Mouse (Mus musculus): ENCODE data around the gene Sart3.

Sart3 gene

DNA sequence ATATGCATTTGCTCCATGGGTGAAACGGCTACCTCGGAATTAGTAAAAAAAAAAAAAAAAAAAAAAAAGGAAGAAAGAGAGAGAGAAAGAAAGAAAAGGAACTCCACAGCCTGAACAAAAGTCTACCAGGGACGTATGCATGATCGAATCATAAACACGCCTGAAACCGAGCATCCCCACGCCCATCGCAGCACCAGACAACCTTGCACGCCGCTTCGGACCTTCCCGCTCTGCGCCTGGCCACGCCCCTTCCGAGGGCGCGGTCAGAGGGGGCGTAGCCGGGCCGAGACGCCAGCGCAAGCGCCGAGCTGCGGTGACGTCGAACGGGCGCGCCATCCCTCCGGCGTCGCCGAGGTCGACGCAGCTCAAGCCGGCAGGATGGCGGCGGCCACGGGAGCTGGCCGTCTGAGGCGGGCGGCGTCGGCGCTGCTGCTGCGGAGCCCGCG is at the start of gene Sart3, which contains the start of gene Iscu:
Gene Sart3 (minus strand): TSS at position 61 of the 446 bp plus-strand sequence.
Gene Iscu (plus strand): TSS at position 299 of the 446 bp plus-strand sequence.
- DNase-seq (ENCODE audit: low read depth) = peak; percentile 97

DNA sequence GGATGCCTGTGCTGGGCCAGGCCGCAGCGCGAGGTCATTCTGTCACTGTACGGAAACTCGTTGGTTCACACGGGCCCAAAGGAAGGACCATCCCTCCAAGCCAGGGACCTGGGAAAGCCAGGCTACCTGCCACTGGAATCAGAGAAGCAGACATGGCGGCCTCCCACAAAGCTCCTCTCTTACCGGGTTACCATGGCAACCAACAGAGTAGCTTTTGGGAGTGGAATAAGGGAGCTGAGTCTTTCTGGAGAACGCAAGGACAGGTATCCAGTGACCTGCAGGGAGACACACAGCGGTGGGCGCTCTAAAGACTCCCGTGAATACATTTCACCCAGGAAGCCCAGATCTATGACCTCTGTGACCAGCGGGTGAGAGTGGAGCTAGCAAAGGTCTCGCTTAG is 46.3 kb upstream of the Sart3 start:
- no peak for DNase-seq (ENCODE audit: low read depth)

DNA sequence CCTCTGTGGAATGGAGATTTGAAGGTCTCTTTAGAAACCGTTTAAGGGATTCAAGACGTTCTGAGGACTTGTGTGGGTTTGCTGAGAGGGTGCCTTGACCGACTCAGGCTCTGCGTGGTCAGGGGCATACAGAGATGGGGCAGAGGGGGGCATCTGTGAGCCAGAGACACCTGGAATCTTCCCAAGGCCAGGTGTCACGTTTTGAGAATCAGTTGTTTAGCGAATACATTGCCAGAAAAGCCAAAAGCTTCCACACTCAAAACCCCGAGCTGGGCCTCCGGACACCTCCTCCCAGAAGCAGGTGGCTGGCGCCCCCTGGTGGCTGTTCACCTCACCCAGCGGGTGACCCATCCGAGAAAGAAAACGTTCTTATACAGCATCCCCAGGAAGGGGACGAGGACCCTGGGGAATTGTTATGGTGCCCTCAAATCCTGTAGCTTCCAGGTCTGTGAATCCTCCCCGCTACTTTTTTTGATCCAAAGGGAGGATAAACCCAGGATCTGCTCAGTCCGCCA is 43.4 kb upstream of the Sart3 start:
- DNase-seq (ENCODE audit: low read depth) = peak; percentile 89

DNA sequence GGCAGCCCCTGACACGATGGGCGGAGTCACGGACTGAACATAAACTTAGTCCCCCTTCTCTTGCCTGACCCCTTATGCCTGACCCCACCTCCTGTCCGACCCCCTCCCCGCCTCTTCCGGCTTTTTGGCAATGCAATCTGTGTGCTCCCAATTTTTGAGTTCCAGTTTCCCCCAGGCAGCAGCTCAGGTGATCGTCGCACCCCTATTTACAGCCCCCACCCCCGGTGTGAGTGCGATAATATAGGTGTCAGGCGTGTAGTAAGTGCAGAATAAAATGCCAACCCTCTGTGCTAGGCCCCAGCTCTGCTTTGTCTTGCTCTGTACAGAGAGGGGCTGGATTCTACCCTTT is 42.7 kb upstream of the Sart3 start:
- no peak for DNase-seq (ENCODE audit: low read depth)

DNA sequence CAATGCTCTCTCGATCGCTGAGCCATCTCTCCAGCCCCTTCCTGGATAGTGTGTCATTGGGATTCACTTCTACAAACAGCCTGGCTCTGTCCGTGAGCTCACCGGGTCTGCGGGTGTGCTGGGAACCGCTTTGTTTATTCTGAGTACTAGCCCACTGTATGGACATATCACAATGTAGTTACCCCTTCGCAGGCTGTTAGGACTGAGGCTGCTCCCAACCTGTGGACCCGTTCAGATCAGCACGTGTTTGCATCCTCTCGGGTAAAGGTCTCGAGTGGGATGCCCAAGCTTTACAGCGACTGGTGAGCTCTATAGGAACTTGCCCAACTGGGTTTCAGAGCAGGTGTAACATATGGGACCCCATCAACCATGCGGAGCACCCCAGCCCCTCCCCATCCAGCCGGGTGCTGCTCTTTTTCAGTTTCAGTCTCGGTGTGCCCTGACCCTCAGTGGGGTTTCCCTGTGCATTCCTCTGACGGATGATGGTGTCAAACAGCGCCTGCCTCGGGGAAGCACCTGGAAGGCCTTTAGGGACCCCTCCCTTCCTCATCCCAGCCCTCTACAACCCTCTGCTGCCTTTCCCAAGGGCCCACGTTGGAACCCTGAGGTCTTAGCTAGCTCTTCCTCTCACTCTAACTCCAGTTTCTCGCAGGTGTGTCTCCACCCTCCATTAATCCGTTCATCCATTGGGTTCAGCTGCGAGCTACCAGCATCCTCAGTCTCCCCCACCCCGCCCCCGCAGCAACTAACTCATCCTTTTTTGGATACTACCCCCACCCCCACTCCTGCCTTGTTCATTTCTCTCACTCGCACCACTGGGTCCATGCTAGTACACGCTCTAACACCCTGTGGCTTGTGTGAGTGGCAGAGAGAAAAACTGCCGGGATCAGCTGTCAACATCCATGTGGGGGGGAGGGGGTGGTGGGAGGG is 42.1 kb upstream of the Sart3 start:
- DNase-seq (ENCODE audit: low read depth) = peak; percentile 40

DNA sequence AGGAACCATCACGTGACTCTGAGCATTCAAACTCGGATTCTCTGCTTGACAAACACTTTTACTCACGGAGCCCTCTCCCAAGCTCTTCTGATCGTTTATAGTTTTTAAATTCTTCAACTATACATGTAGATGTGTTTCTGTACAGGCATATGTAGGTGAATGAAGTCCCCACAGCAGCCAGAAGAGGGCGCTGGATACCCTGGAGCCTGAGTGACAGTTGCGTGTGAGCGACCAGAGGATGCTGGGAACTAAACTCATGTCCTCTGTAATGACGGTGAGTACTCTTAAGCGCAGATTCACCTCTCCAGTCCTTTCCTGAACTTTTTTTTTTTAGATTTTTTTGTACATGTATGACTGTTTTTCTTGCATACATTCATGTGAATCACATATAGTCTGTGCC is 41.3 kb upstream of the Sart3 start:
- peak; percentile 68 for DNase-seq (ENCODE audit: low read depth)

DNA sequence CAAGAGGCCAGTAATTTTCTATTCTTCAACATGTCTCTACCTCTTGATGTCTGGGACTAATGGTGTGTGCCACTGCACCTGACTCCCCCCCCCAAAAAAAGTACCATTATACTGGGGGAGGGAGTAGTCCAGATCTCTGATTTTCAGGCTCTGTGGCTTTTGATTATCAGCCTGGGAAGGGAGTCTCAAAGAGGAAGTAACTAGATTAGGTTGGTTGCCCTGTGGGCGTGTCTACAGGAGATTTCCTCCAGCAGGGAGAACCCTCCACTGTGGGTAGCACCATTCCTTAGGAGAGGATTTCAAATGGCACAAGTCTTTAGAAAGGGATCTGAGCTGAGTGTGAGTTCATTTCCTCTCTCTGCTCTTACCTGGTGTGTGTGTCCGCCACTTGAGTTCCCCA is 40.3 kb upstream of the Sart3 start:
- peak; percentile 16 for DNase-seq (ENCODE audit: low read depth)

DNA sequence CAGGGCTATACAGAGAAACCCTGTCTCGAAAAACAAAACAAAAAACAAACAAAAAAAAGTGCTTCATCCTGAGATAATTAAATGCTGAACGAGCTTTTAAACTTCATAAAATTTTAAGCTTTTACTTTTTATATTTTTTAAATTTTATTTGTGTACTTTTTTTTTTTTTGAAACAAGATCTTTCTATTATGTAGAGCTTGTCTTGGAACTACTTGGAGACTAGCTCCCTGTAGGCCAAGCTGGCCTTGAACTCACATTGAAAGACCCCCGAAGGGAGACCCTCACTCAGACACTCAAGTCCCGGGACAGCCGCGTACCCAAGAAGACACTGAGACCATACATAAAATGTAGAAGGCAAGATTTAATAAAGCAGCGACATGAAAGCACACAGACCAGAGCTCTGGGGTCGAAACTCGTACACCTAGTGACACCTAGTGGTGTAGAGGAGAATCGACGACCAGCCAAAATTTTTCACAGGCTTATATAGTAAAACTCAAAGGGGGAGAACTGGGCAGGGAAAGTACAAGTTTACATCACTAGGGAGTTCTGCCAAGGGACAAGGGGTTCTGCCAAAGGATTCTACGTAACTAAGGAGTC is 39.6 kb upstream of the Sart3 start:
- DNase-seq (ENCODE audit: low read depth) = peak; percentile 53

DNA sequence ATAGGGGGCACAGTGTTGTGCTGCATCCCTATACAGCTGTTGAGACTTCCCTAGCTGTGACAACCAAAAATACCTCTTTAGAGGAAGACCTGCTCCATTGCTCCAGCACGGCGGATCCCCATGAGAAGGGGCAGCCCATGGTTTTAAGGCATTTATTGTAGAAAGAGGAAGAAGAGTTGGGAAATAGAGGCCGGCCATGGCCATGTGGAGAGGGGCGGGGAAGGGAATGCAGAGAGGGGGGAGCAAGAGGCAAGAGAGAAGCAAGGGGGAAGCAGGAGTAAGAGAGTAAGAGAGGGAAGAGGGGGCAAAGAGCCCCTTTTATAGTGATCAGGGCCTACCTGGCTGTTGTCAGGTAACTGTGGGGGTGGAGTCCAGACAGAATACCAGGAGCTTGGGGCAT is 37.8 kb upstream of the Sart3 start:
- DNase-seq (ENCODE audit: low read depth) = no peak

DNA sequence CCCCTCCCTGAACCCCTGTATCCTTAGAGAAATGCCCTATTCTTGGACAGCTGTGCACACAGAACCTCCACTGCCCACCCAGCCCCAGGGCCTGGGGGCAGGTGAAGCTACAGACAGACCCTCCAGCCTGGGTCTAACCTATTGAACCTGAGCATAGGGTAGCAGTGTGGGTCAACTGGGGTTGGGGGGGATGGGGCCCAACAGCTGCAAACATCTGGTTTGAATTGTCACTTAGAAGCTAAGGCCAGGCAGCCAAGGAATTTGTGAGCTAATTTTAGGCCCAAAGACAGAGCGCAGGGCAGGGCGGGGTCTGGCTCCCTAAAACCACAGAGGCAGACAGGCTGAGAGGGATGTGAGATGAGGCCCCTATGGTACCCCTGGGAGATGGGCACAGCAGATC is 35.9 kb upstream of the Sart3 start:
- DNase-seq (ENCODE audit: low read depth) = no peak

DNA sequence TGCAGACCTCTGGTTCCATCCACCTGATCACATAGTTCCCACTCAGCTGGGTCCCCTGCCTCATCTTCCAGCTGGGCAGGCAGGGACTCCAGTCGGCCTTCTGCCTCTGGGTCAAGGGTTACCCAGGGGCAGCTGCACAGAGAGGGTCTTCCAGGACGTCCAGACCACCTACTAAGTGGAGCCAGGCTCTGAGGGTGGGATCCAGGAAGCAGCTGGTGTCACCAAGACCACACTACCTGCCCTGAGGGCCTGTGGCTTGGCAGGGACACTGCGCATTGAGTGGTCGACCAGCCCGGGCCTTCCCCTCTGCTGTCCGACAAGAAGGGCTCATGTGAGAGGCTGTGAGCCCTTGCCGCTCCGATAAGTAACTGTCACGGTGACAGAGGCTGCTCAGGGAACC is 35.4 kb upstream of the Sart3 start:
- DNase-seq (ENCODE audit: low read depth) = no peak

DNA sequence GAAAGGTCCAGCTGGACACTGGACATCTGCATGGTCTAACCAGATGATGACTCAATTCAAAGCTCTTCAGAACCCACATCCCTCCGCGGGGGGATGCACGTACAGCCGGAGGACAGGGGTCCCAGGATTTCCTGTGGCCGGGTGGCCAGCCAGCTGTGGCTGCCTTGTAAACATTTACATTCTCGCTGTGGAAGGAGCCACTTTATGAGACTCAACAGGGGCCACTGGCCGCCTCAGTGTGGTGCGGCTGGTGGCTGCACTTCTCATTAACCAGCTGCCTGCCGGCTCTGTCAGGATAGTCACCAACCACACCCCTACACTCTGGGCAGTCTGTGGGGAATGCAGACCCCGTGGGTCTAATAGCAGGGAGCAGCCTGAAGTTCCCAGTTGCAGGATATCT is 34.1 kb upstream of the Sart3 start:
- DNase-seq (ENCODE audit: low read depth) = no peak

DNA sequence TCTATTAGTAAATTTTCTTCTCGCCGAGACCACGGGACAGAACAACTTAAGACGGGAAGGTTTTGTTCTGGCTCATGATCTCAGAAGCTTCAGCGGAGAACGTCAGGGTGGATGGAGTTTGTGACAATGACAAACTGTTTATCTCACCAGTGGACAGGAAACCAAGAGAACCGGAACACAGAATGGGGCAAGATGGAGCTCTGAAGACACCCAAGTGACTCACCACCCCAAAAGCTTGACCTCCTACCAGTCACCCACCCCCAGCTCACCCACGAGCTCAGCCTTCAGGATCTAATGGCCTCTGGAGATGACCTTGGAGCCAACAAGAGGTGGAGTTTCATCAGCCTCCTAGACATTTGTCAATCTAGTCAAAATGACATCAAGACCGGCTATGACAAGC is 33.0 kb upstream of the Sart3 start:
- no peak for DNase-seq (ENCODE audit: low read depth)

DNA sequence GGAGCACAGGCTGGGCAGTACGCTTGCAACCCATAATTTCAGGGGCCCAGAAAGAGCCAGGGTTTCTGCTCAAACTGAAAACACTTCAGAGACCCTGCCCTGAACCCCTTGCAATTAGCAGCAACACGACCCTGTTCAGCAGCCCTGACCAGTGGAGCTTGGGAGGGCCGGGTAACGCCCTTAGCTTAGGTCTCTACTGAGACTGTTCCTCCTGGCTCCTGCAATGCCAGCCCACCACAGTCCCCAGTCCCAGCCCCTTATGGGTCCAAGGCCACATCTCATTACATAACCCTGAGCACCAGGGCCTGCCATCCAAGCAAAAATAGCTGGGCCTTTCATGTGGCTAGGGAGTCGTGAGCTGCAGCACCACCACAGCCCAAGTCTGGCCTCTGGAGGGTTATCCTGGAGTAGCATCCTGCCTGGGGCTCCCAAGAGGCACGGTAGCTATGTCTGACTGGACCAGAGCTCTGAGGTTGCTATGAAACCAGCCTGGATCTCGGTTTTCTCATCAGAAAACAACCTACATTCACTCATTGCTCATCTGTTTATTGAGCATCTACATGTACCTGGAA is 32.2 kb upstream of the Sart3 start:
- DNase-seq (ENCODE audit: low read depth) = no peak

DNA sequence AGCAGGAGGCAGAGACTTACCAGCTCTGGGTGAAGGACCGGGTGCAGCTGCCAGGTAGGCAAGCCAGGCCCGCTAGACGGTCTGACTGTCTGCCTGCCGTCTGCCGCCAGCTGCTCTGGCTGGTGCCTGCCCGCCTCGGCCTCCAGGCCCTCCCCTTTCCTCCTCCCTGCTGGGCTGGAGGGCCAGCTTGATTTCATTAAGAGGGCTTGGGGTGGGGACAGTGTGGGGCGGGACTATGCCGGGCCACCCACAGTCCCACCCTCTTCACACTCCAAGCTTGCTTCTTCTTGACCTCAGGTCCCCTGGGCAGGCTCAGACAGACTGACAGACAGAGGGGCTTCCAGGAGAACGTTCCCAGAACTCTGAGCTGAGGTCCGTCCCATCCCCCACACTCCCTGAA is 28.0 kb upstream of the Sart3 start, which contains the start of gene Tmem119:
Gene Tmem119 (minus strand): TSS at position 237 of the 400 bp plus-strand sequence.
- DNase-seq (ENCODE audit: low read depth) = no peak

DNA sequence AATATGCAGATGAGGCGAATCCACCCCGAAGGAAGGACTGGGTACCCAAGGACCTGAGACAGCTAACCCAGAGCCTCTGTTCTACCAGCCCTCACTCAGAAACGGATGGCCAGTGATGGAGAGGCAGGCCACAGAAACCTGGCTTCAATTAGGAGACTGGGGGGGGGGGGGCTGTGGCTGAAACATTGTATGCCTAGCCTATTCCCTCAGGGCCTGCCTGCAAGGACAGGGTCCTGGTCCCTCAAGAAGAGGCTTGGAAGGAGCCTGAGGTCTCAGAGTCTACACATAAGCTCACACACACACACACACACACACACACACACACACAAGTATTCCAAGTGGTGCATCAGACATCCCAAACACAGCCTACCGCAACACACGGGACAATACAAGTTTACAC is 27.4 kb upstream of the Sart3 start:
- no peak for DNase-seq (ENCODE audit: low read depth)

DNA sequence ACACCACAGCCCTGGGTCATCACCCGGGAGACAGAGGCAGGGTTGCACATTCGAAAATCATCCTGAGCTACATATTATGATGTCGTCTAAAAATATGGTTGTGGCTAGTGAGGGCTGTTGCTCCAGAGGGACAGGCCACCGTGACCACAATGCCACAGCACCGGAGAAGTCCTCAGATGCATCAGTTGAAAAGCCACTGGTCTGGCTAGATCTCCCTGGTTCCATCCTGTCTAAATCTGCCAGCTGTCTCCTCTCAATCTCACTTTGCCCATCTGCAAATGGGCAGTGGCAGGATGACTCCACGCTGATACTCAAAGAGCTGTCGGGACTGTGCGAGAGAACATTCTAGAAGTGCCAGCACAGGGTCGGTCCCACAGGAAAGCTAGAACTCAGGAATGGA is 26.2 kb upstream of the Sart3 start:
- no peak for DNase-seq (ENCODE audit: low read depth)

DNA sequence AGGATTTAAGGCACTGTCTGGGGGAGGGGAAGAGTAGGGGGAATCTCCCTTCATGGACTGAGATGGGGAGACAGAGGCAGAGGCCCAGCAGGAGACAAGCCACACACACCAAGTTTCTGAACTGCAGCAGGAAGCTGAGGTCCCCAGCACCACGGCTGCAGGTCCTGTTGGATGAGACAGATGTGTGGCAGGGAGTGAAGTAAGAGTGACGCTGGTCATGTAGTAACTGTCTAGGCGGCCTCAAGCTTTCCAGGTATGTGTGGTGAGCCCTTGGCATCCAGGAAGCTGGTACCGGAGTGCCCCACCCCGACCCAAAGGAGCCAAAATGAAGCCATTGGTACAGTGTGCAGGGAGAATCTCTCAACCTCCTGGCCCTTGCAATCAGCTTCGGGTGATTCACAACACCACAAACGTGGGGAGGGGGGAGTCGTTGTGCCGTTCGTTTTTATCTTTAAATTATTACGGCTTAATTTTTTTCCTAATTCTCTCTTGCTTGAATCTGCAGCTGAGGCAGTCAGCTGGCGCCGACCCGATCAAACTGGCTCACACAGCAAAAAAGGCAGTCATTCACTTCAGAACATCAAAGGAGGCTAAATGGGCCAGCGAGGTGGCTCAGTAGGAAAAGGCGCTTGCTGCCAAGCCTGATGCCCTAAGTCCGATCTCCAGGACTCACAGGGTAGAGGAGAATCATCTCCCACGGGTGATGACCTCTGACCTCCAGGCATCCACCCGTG is 25.0 kb upstream of the Sart3 start:
- no peak for DNase-seq (ENCODE audit: low read depth)

DNA sequence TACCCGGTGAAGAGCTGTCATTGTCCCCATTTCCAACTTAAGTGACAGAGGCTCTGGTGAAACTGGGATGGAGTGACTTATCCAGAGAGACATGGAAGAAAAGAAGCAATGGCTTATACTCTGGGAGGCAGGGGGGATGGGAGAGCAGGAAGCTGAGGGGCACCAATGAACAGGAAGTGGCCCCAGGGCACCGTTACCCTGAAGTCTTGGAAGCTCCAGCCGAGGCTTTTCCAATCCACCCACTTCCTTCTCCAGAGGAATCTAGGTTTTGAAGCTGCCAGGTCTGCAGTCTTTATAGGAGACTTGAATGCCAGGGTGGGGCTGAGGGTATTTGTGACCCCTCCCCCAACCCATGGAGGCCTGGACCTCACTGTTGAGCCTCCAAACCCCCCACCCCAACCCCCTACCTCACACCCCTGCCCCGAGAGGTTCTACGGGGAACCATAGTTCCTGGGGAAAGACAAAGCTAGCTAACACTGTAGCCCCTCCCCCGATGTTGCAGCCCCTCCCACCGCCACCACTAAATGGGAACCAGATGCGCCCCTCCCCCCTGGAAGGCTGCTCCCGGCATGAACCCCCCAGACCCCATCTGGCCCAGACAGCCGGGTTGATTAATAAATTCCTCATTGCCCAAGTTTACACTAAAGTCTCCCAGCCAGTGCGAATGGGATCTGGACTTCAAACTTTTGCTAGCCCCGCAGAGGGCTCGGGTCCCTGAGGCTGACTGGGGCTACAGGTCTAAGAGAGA is 24.3 kb upstream of the Sart3 start:
- no peak for DNase-seq (ENCODE audit: low read depth)

DNA sequence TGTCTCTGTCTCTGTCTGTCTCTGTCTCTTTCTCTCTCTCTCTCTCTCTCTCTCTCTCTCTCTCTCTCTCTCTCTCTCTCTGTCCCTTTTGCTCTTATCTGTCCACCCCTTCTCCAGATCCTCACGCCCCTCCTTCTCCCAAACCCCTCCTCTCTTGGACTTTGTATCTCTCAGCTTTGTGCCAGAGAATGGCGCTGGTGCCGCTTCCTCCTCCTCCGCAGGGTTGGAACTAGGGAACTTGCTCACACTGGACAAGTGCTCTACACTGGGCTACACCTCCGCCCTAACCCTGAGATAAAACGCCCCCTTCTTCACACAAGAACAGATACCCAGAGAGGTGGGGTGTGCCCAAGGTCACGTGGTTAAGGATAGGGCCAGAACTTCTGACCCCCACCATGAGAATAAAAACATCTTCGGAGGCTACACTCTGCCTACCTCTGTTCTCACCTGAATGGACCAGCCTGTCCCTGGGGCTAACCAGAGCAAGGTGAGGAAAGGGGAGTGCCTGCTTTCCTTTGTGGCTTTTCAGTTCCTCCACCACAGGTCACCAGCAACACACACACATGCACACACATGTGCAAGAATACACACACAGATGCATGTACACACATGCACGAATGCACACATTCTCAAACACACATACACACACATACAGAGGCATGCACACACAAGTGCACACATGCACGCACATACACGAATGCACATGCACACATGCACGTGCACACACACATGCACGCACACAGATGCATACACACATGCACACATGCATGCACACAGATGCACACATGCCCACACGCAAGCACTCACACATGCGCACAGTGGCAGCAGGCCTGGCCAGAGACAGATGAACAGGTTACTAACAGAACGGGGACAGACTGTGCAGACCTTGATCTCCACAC is 19.1 kb upstream of the Sart3 start:
- no peak for DNase-seq (ENCODE audit: low read depth)

Measured in naive thymus-derived CD4-positive, alpha-beta T cell, adult 2 months (primary cell).